Mouse (Mus musculus) CH12.LX (cell line): ENCODE results near the gene Hsdl2. TPM values are rescaled to one million over a fixed set of nuclear protein-coding genes. Genes with fewer than 3 reads are reported as not detected.
A peak's percentile ranks its signal among the peaks of the same experiment; 100 is the strongest.

Source experiments
- DNase-seq: peaks from one replicate; pipeline ENCODE4 v3.0.0-alpha.2; 2013; ENCODE audit errors: extremely low read depth
- H3K27ac ChIP-seq: 2 replicates; pipeline ENCODE4 v1.5.1; 2012; ENCODE audit warnings: low read depth, mild to moderate bottlenecking, control low read depth, moderate library complexity; ENCODE audit not compliant: insufficient read depth
- H3K27me3 ChIP-seq: replicated peaks from 2 replicates; pipeline ENCODE3; 2012; ENCODE audit warnings: inconsistent platforms
- H3K36me3 ChIP-seq, 2 experiments: replicated peaks in 1 of 2; 2 replicates each; pipeline versions ENCODE3 to v1.6.1; 2012; ENCODE audit warnings: inconsistent platforms in 1 of 2, low read length in 1 of 2, mild to moderate bottlenecking in 1 of 2, mixed read lengths in 1 of 2, moderate library complexity in 1 of 2; ENCODE audit not compliant: control insufficient read depth in 1 of 2, insufficient read depth in 1 of 2
- H3K4me1 ChIP-seq, 2 experiments: 2 replicates each; pipeline ENCODE4 v1.6.1; 2012; ENCODE audit warnings: inconsistent platforms in 1 of 2, moderate library complexity in 1 of 2; ENCODE audit not compliant: insufficient read depth in 2 of 2, control insufficient read depth in 1 of 2
- H3K4me2 ChIP-seq: 2 replicates; pipeline ENCODE4 v1.6.1; 2012; ENCODE audit warnings: low read depth, mild to moderate bottlenecking, control low read depth; ENCODE audit not compliant: poor library complexity, insufficient read depth, severe bottlenecking
- H3K4me3 ChIP-seq, 3 experiments: fragments of 150-350 bp in 1 of 3; sonication (generic) in 1 of 3; replicated peaks in 1 of 3; 2 replicates each; pipeline versions ENCODE3 to v1.5.1; 2011 to 2012; ENCODE audit warnings: low read depth in 2 of 3, low read length in 2 of 3, mild to moderate bottlenecking in 2 of 3, moderate library complexity in 2 of 3, control low read depth in 1 of 3, improper control_type of control experiment in 1 of 3, inconsistent platforms in 1 of 3, mixed read lengths in 1 of 3; ENCODE audit not compliant: poor library complexity in 1 of 3
- H3K79me2 ChIP-seq: replicated peaks from 2 replicates; pipeline ENCODE4 v1.6.1; 2012; ENCODE audit warnings: mild to moderate bottlenecking, moderate library complexity; ENCODE audit not compliant: control insufficient read depth, poor library complexity, insufficient read depth, severe bottlenecking; ENCODE audit errors: extremely low read depth
- H3K9ac ChIP-seq: 2 replicates; pipeline ENCODE4 v1.6.1; 2012; ENCODE audit warnings: low read depth, mild to moderate bottlenecking, control low read depth, moderate library complexity; ENCODE audit not compliant: insufficient read depth
- H3K9me3 ChIP-seq: replicated peaks from 2 replicates; pipeline ENCODE3; 2012; ENCODE audit warnings: low read length, inconsistent platforms, mixed read lengths
- CTCF ChIP-seq, 2 experiments: IDR thresholded peaks in 1 of 2; conservative IDR thresholded peaks in 1 of 2; 2 replicates each; pipeline ENCODE4 v1.5.1; 2011 to 2012; ENCODE audit warnings: low read depth in 2 of 2, low read length in 2 of 2, improper control_type of control experiment in 1 of 2, inconsistent platforms in 1 of 2, mild to moderate bottlenecking in 1 of 2, moderate library complexity in 1 of 2
- E2F4 ChIP-seq: IDR thresholded peaks from 2 replicates; pipeline ENCODE4 v1.6.1; 2011; ENCODE audit warnings: low read depth, low read length, improper control_type of control experiment; ENCODE audit not compliant: insufficient replicate concordance
- ETS1 ChIP-seq: conservative IDR thresholded peaks from 2 replicates; pipeline ENCODE4 v1.6.1; 2012; ENCODE audit warnings: low read depth, mild to moderate bottlenecking, inconsistent platforms, low read length, improper control_type of control experiment, moderate library complexity
- GABPA ChIP-seq: IDR thresholded peaks from 2 replicates; pipeline ENCODE4 v1.6.1; 2012; ENCODE audit warnings: low read depth, low read length, improper control_type of control experiment, inconsistent platforms; ENCODE audit not compliant: insufficient replicate concordance
- HCFC1 ChIP-seq: IDR thresholded peaks from 2 replicates; pipeline ENCODE4 v1.6.1; 2012; ENCODE audit warnings: low read depth, mild to moderate bottlenecking, inconsistent platforms, low read length, improper control_type of control experiment
- JUN ChIP-seq: IDR thresholded peaks from 2 replicates; pipeline ENCODE4 v1.6.1; 2011; ENCODE audit warnings: low read depth, mild to moderate bottlenecking, low read length, improper control_type of control experiment, moderate library complexity; ENCODE audit not compliant: insufficient read depth
- JUND ChIP-seq: conservative IDR thresholded peaks from 2 replicates; pipeline ENCODE4 v1.6.1; 2011; ENCODE audit warnings: low read depth, low read length, improper control_type of control experiment
- KAT2A ChIP-seq: IDR thresholded peaks from 2 replicates; pipeline ENCODE4 v1.6.1; 2012; ENCODE audit warnings: low read length, improper control_type of control experiment, inconsistent platforms; ENCODE audit not compliant: insufficient replicate concordance
- MAFK ChIP-seq: IDR thresholded peaks from 2 replicates; pipeline ENCODE4 v1.6.1; 2011; ENCODE audit warnings: low read length, improper control_type of control experiment; ENCODE audit not compliant: insufficient replicate concordance
- MAX ChIP-seq: IDR thresholded peaks from 2 replicates; pipeline ENCODE4 v1.6.1; 2011; ENCODE audit warnings: low read length, improper control_type of control experiment
- MAZ ChIP-seq: IDR thresholded peaks from 2 replicates; pipeline ENCODE4 v1.6.1; 2012; ENCODE audit warnings: low read depth, mild to moderate bottlenecking, inconsistent platforms, low read length, improper control_type of control experiment, moderate library complexity
- MEF2A ChIP-seq: IDR thresholded peaks from 2 replicates; pipeline ENCODE4 v1.6.1; 2014; ENCODE audit warnings: low read depth, mild to moderate bottlenecking, inconsistent platforms, low read length, improper control_type of control experiment, borderline replicate concordance
- MXI1 ChIP-seq: IDR thresholded peaks from 2 replicates; pipeline ENCODE4 v1.6.1; 2011; ENCODE audit warnings: mild to moderate bottlenecking, low read depth, low read length, improper control_type of control experiment
- MYC ChIP-seq: IDR thresholded peaks from 2 replicates; pipeline ENCODE4 v1.6.1; 2011; ENCODE audit warnings: low read depth, mild to moderate bottlenecking, improper control_type of control experiment, low read length
- POLR2AphosphoS2 ChIP-seq: IDR thresholded peaks from 2 replicates; pipeline ENCODE4 v1.6.1; 2011; ENCODE audit warnings: low read depth, low read length, improper control_type of control experiment
- RCOR1 ChIP-seq: conservative IDR thresholded peaks from 2 replicates; pipeline ENCODE4 v1.6.1; 2012; ENCODE audit warnings: low read depth, mild to moderate bottlenecking, inconsistent platforms, low read length, improper control_type of control experiment
- TBP ChIP-seq: conservative IDR thresholded peaks from 2 replicates; pipeline ENCODE4 v1.6.1; 2011; ENCODE audit warnings: low read depth, low read length, improper control_type of control experiment
- UBTF ChIP-seq: IDR thresholded peaks from 2 replicates; pipeline ENCODE4 v1.6.1; 2012; ENCODE audit warnings: low read depth, mild to moderate bottlenecking, inconsistent platforms, low read length, improper control_type of control experiment, moderate library complexity
- USF2 ChIP-seq: conservative IDR thresholded peaks from 2 replicates; pipeline ENCODE4 v1.6.1; 2011; ENCODE audit warnings: low read depth, low read length, improper control_type of control experiment
- ZKSCAN1 ChIP-seq: IDR thresholded peaks from 2 replicates; pipeline ENCODE4 v1.6.1; 2012; ENCODE audit warnings: low read depth, inconsistent platforms, low read length, improper control_type of control experiment, borderline replicate concordance
- ZNF384 ChIP-seq: IDR thresholded peaks from 2 replicates; pipeline ENCODE4 v1.6.1; 2012; ENCODE audit warnings: low read depth, low read length, improper control_type of control experiment, inconsistent platforms
- dilution Hi-C: fragments of 300-500 bp; cut with MboI; formaldehyde crosslinking; loops from 2 replicates; pipeline ENCODE4 v1.14.3; 2020; ENCODE audit warnings: low sequenced_read_pairs; ENCODE audit not compliant: extremely low pct_unique_long_range_greater_than_20kb, extremely low pct_ligation_motif_present
- in situ Hi-C: fragments of 300-500 bp; cut with MboI; formaldehyde crosslinking; loops from 3 replicates; pipeline ENCODE4 v1.14.3; 2019; ENCODE audit warnings: low sequenced_read_pairs, low pct_ligation_motif_present, low pct_unique_long_range_greater_than_20kb, mixed read lengths
- polyA plus RNA-seq: library from polyadenylated mRNA; unstranded; fragments of >175 nt; gene quantifications from 2 replicates; pipeline ENCODE4 v1.2.1, GENCODE M21; 2012; ENCODE audit warnings: low read depth; ENCODE audit not compliant: insufficient read length
- total RNA-seq, 2 experiments: library from RNA; depleted of rRNA; stranded (reverse); fragments of 300-350 nt in 1 of 2; fragments of >200 nt in 1 of 2; gene quantifications; 2 replicates each; pipeline ENCODE4 v1.2.3; 2012 to 2014

The Hsdl2 gene
- total and polyA plus RNA-seq, 3 experiments: 7.0 to 10.4 (median 9.7) TPM

GRCm38 (mm10) chr4:59587215-59587871 lies 6.0 kb downstream of the Hsdl2 start:
- H3K4me3 ChIP-seq: no peak overlapping the region
- H3K9ac ChIP-seq: no peak overlapping the region
- dilution Hi-C loops (no loop called here), in situ Hi-C loops (no loop called here)
- H3K4me2 ChIP-seq: no peak overlapping the region
- H3K36me3 ChIP-seq: no peaks in the 10 kb centered on the region
- no peak overlapping the region for H3K27ac ChIP-seq
- no peak for TF ChIP-seq HCFC1
- no peak for TF ChIP-seq ZNF384
- TF ChIP-seq MAX: no peak
- no peak for TF ChIP-seq GABPA
- no peak for TF ChIP-seq USF2
- no peak for TF ChIP-seq POLR2AphosphoS2
- TF ChIP-seq CTCF (conservative IDR thresholded peaks at IDR 0.05 in 1 of 2, IDR thresholded peaks at IDR 0.05 in 1 of 2; ENCODE audit: low read depth in 2 of 2, low read length in 2 of 2): no peak
- no peak for TF ChIP-seq JUND
- TF ChIP-seq TBP: no peak
- TF ChIP-seq ETS1: no peak
- no peak for TF ChIP-seq JUN
- no peak for TF ChIP-seq UBTF
- TF ChIP-seq KAT2A: no peak
- no peak for TF ChIP-seq MXI1
- no peak for TF ChIP-seq MAFK
- TF ChIP-seq MAZ: no peak
- no peak for TF ChIP-seq E2F4
- H3K4me1 ChIP-seq: peaks cover 0 to 1% of the 10 kb centered on the region in 2 experiments; a peak in 3 of 4 replicates
- no peak for DNase-seq
- H3K79me2 ChIP-seq: no peaks in the 10 kb centered on the region
- no peaks in the 10 kb centered on the region for H3K27me3 ChIP-seq
- no peaks in the 10 kb centered on the region for H3K9me3 ChIP-seq

GRCm38 (mm10) chr4:59587872-59588226 lies 6.5 kb downstream of the Hsdl2 start:
- H3K9me3 ChIP-seq: no peaks in the 10 kb centered on the region
- no peak overlapping the region for H3K4me3 ChIP-seq
- H3K4me1 ChIP-seq: no peaks in the 10 kb centered on the region; a peak in 1 of 4 replicates
- no peaks in the 10 kb centered on the region for H3K36me3 ChIP-seq
- H3K9ac ChIP-seq: no peak overlapping the region
- no peaks in the 10 kb centered on the region for H3K79me2 ChIP-seq
- no peak for DNase-seq
- in situ Hi-C loops (no loop called here), dilution Hi-C loops (no loop called here)
- TF ChIP-seq MYC (no peak), MEF2A (no peak), ZKSCAN1 (peak; percentile 59), RCOR1 (no peak), JUND (no peak)
- H3K4me2 ChIP-seq: no peak overlapping the region
- H3K27me3 ChIP-seq: no peaks in the 10 kb centered on the region
- H3K27ac ChIP-seq: no peak overlapping the region
